ENCODE assay signal across 12 mouse cellular contexts in genomic region chr14:76948481-76948880, GRCm38 (mm10).
A peak's percentile ranks its signal among the peaks of the same experiment; 100 is the strongest.
DNase-seq lines count a peak whose midpoint lies in the region; ATAC-seq and TF ChIP-seq lines count a peak whose summit lies in the region.
"Had no signal": no experiment of that assay in that cellular context is flagged by ENCODE, and none has a peak within 500 bp of the region (broad histone marks: within the 10 kb centered on the region; RNA-seq: fewer than 3 reads in every experiment).

No protein-coding gene starts in this region.

- ATAC-seq in stomach, embryonic 16.5 days (ENCODE audit: insufficient read depth, low FRiP score): 0 out of 2 replicates have a peak, but pooled peaks have one; percentile 5

- H3K9ac ChIP-seq in stomach, embryonic 16.5 days (ENCODE audit: low read length): no peak overlapping the region
- H3K9ac ChIP-seq: neural tube, embryonic 12.5 days had no signal

- no peaks in the 10 kb centered on the region; the same call in 1 of the 2 replicates for H3K4me1 ChIP-seq in testis, adult 2 months (ENCODE audit: control insufficient read depth, insufficient read depth, low read length)
- peaks cover 7% of the 10 kb centered on the region for H3K4me1 ChIP-seq in stomach, embryonic 16.5 days (ENCODE audit: control insufficient read depth, insufficient read depth, low read length)

- no peak for TF ChIP-seq CTCF in layer of hippocampus, adult 2 months (conservative IDR thresholded peaks at IDR 0.05)
- TF ChIP-seq CTCF in testis, adult 2 months (IDR thresholded peaks at IDR 0.05; ENCODE audit: control insufficient read depth, insufficient read depth, insufficient replicate concordance, low read depth, low read length): no peak

- peak overlapping the region; percentile 60 for H3K27ac ChIP-seq in layer of hippocampus, adult 2 months
- H3K27ac ChIP-seq in testis, adult 2 months (ENCODE audit: control insufficient read depth, insufficient read depth, low read depth, low read length): peak overlapping the region; percentile 14; the same call in 1 of the 2 replicates
- H3K27ac ChIP-seq in stomach, embryonic 16.5 days (ENCODE audit: low read length): peak overlapping the region; percentile 42
- H3K27ac ChIP-seq: neural tube, embryonic 12.5 days had no signal

- DNase-seq in cerebellum, postnatal 10 days: peak; percentile 25 to 34
- no peak for DNase-seq in cerebellum, adult 8-10 months
- no peak for DNase-seq in layer of hippocampus, adult 2 months (ENCODE audit: low spot score in 2 of 2)
- no peak for DNase-seq in layer of hippocampus, adult 8-10 months (ENCODE audit: low spot score in 2 of 2)
- no peak for DNase-seq in testis, postnatal 14 days (ENCODE audit: low spot score)
- no peak for DNase-seq in kidney, postnatal 4 days
- DNase-seq: right cerebral cortex, postnatal 4 days had no signal

- no peak for TF ChIP-seq POLR2A in testis, adult 2 months (IDR thresholded peaks at IDR 0.05; ENCODE audit: control insufficient read depth, low read depth, low read length)

- no peaks in the 10 kb centered on the region for H3K36me3 ChIP-seq in testis, adult 2 months (ENCODE audit: control insufficient read depth, insufficient read depth, low read length)
- H3K36me3 ChIP-seq in stomach, embryonic 16.5 days (ENCODE audit: control insufficient read depth, insufficient read depth, low read length): no peaks in the 10 kb centered on the region
- H3K36me3 ChIP-seq: G1E; neural tube, embryonic 12.5 days had no signal

- H3K4me3 ChIP-seq in layer of hippocampus, adult 2 months: no peak overlapping the region
- no peak overlapping the region for H3K4me3 ChIP-seq in testis, adult 2 months (ENCODE audit: control insufficient read depth, low read depth, low read length)
- H3K4me3 ChIP-seq in stomach, embryonic 16.5 days (replicated peaks; ENCODE audit: low read length): no peak overlapping the region
- H3K4me3 ChIP-seq: megakaryocyte, embryonic 14.5 days; neural tube, embryonic 12.5 days had no signal

- no peaks in the 10 kb centered on the region for H3K27me3 ChIP-seq in testis, adult 2 months (ENCODE audit: control insufficient read depth, insufficient read depth, low read length)
- no peaks in the 10 kb centered on the region for H3K27me3 ChIP-seq in stomach, embryonic 16.5 days (ENCODE audit: control insufficient read depth, insufficient read depth, low read length)
- H3K27me3 ChIP-seq: neural tube, embryonic 12.5 days had no signal

- WGBS in stomach, embryonic 16.5 days: 49% methylated on average over 6 of the region's 6 CpGs

- H3K9me3 ChIP-seq in stomach, embryonic 16.5 days (replicated peaks; ENCODE audit: control insufficient read depth, low read length): no peaks in the 10 kb centered on the region
- H3K9me3 ChIP-seq: megakaryocyte, embryonic 14.5 days; neural tube, embryonic 12.5 days had no signal

- no peak overlapping the region for H3K4me2 ChIP-seq in stomach, embryonic 16.5 days (ENCODE audit: low read depth, low read length)
- H3K4me2 ChIP-seq: neural tube, embryonic 12.5 days had no signal

Comparison
In these comparisons a context has a peak if more than half of its experiments do, and no peak if none do; other contexts are left out.
1. DNase-seq: peak in cerebellum, postnatal 10 days (2 of 2); none in cerebellum, adult 8-10 months (single experiment), layer of hippocampus, adult 2 months (0 of 2), layer of hippocampus, adult 8-10 months (0 of 2), testis, postnatal 14 days (single experiment) and kidney, postnatal 4 days (0 of 2).
2. Peak in every context shown above with its lines, with median percentiles within 50 percentile points of each other: H3K27ac ChIP-seq.